Mouse (Mus musculus) liver, adult 2 months (tissue): ENCODE data around the gene Rffl. TPM values are rescaled to one million over a fixed set of nuclear protein-coding genes. Genes with fewer than 3 reads are reported as not detected.

Experiments
- DNase-seq: peaks from one replicate; pipeline ENCODE4 v3.0.0-alpha.2; 2011; ENCODE audit warnings: low read depth, low spot score; ENCODE audit errors: extremely low read depth
- H3K27ac ChIP-seq: fragments of 200-500 bp; replicated peaks from 2 replicates; pipeline ENCODE4 v1.5.1; 2012; ENCODE audit warnings: low read depth, mild to moderate bottlenecking, control low read depth, inconsistent platforms, low read length; ENCODE audit not compliant: insufficient read depth
- H3K27me3 ChIP-seq: fragments of 200-500 bp; 2 replicates; pipeline ENCODE4 v1.6.1; 2012; ENCODE audit warnings: mild to moderate bottlenecking, moderate library complexity, low read length, inconsistent platforms; ENCODE audit not compliant: control insufficient read depth, insufficient read depth
- H3K36me3 ChIP-seq: fragments of 200-500 bp; 2 replicates; pipeline ENCODE4 v1.6.1; 2012; ENCODE audit warnings: low read length, inconsistent platforms; ENCODE audit not compliant: control insufficient read depth, insufficient read depth
- H3K4me1 ChIP-seq: fragments of 200-500 bp; 2 replicates; pipeline ENCODE4 v1.6.1; 2011; ENCODE audit warnings: low read length; ENCODE audit not compliant: control insufficient read depth, insufficient read depth
- H3K4me3 ChIP-seq: fragments of 200-500 bp; 2 replicates; pipeline ENCODE4 v1.5.1; 2011; ENCODE audit warnings: low read depth, mild to moderate bottlenecking, control low read depth, low read length, moderate library complexity; ENCODE audit not compliant: insufficient read depth
- H3K79me2 ChIP-seq: fragments of 200-500 bp; 2 replicates; pipeline ENCODE4 v1.6.1; 2012; ENCODE audit warnings: inconsistent platforms, mild to moderate bottlenecking, low read length, moderate library complexity; ENCODE audit not compliant: control insufficient read depth, insufficient read depth
- H3K9ac ChIP-seq: fragments of 200-500 bp; 2 replicates; pipeline ENCODE4 v1.6.1; 2012; ENCODE audit warnings: low read depth, mild to moderate bottlenecking, control low read depth, inconsistent platforms, low read length
- CTCF ChIP-seq: fragments of 200-500 bp; IDR thresholded peaks from 2 replicates; pipeline ENCODE4 v1.5.1; 2011; ENCODE audit warnings: low read depth, low read length, control low read depth
- POLR2A ChIP-seq: fragments of 200-500 bp; IDR thresholded peaks from 2 replicates; pipeline ENCODE4 v1.6.1; 2011; ENCODE audit warnings: low read length, control low read depth; ENCODE audit not compliant: insufficient read depth; ENCODE audit errors: extremely low read depth
- WGBS: fragments of 180-500 bp; shearing (Covaris S2); methylation state at CpG from one replicate; pipeline ENCODE4 v1.1.7; 2018; 5-methylcytosine and 5-hydroxymethylcytosine counted together
- polyA plus RNA-seq: library from polyadenylated mRNA; depleted of rRNA; stranded (reverse); fragments of >200 nt; gene quantifications from 2 replicates; pipeline ENCODE4 v1.2.3, GENCODE M21; 2012
- total RNA-seq: library from RNA; depleted of rRNA; stranded (reverse); fragments of >200 nt; gene quantifications from 2 replicates; pipeline ENCODE4 v1.2.3, GENCODE M21; 2014

The Rffl gene
- total and polyA plus RNA-seq, 2 experiments = 10.6 to 11.7 TPM

GRCm38 (mm10) chr11:82806656-82807055 lies 64.4 kb downstream of the Rffl start:
- Histone ChIP-seq H3K79me2 (no peaks in the 10 kb centered on the region), H3K36me3 (peaks cover 70% of the 10 kb centered on the region), H3K9ac (no peak overlapping the region), H3K4me3 (no peak overlapping the region), H3K27me3 (no peaks in the 10 kb centered on the region), H3K4me1 (no peaks in the 10 kb centered on the region), H3K27ac (no peak overlapping the region)
- no peak for DNase-seq
- 92% methylated on average over 3 of the region's 3 CpGs for WGBS
- no peak for TF ChIP-seq CTCF
- TF ChIP-seq POLR2A = no peak

- DNase-seq = no peak
- 91% methylated on average over 11 of the region's 11 CpGs for WGBS
- H3K36me3 ChIP-seq = peaks cover 25% of the 10 kb centered on the region
- TF ChIP-seq CTCF (no peak), POLR2A (no peak)
- peaks cover 3% of the 10 kb centered on the region; the same call in 1 of the 2 replicates for H3K79me2 ChIP-seq
- H3K4me1 ChIP-seq = peaks cover 8% of the 10 kb centered on the region
- H3K27ac ChIP-seq = no peak overlapping the region
- no peak overlapping the region for H3K9ac ChIP-seq
- H3K27me3 ChIP-seq = no peaks in the 10 kb centered on the region
- H3K4me3 ChIP-seq = no peak overlapping the region
These were observed 87.6 kb downstream of the Rffl start for GRCm38 (mm10) chr11:82783453-82783852.

- Histone ChIP-seq H3K9ac (peak overlapping the region; percentile 98), H3K4me1 (peaks cover 10% of the 10 kb centered on the region), H3K4me3 (peak overlapping the region; percentile 93), H3K79me2 (peaks cover 3% of the 10 kb centered on the region; the same call in 1 of the 2 replicates), H3K27me3 (no peaks in the 10 kb centered on the region), H3K27ac (no peak overlapping the region), H3K36me3 (peaks cover 16% of the 10 kb centered on the region)
- TF ChIP-seq POLR2A = no peak
- no peak for TF ChIP-seq CTCF
- no peak for DNase-seq
- 36% methylated on average over 6 of the region's 6 CpGs for WGBS
These were observed 88.8 kb downstream of the Rffl start for GRCm38 (mm10) chr11:82782197-82782596.

GRCm38 (mm10) chr11:82780983-82781903 lies 89.8 kb downstream of the Rffl start, which contains the start of gene Lig3:
Lig3 (plus strand) TSS chr11:82781108.
- Histone ChIP-seq H3K27ac (peak within 1 kb of the TSS; percentile 97), H3K27me3 (no peaks in the 10 kb centered on the region), H3K4me3 (peak within 1 kb of the TSS; percentile 93), H3K36me3 (peaks cover 9% of the 10 kb centered on the region; the same call in 1 of the 2 replicates), H3K4me1 (peaks cover 10% of the 10 kb centered on the region), H3K9ac (peak within 1 kb of the TSS; percentile 98), H3K79me2 (peaks cover 3% of the 10 kb centered on the region; the same call in 1 of the 2 replicates)
- WGBS = under 1% methylated on average over 89 of the region's 90 CpGs
- DNase-seq = peak; percentile 74
- TF ChIP-seq CTCF (no peak), POLR2A (peak; percentile 73; the same call in 1 of the 2 replicates)

GRCm38 (mm10) chr11:82780134-82780533 lies 90.9 kb downstream of the Rffl start:
- Histone ChIP-seq H3K79me2 (peaks cover 3% of the 10 kb centered on the region; the same call in 1 of the 2 replicates), H3K4me3 (peak overlapping the region; percentile 93), H3K36me3 (0 out of 2 replicates have a peak, but pooled peaks cover 3% of the 10 kb centered on the region), H3K4me1 (peaks cover 10% of the 10 kb centered on the region), H3K27ac (0 out of 2 replicates have a peak overlapping the region, but pooled peaks have one; percentile 2), H3K9ac (peak overlapping the region; percentile 26), H3K27me3 (no peaks in the 10 kb centered on the region)
- WGBS = 28% methylated on average over 5 of the region's 5 CpGs
- peak; percentile 14 for DNase-seq
- no peak for TF ChIP-seq POLR2A
- no peak for TF ChIP-seq CTCF
